Mouse (Mus musculus) myocyte (in vitro differentiated cells): ENCODE data around the gene Slc2a5.

Experiments used
- POLR2A ChIP-seq: IDR thresholded peaks from one replicate; pipeline ENCODE4 v1.6.1; 2011; ENCODE audit warnings: low read depth, mild to moderate bottlenecking, control low read depth, moderate library complexity; ENCODE audit not compliant: insufficient read length
- USF1 ChIP-seq: IDR thresholded peaks from one replicate; pipeline ENCODE4 v1.6.1; 2011; ENCODE audit warnings: low read depth, mild to moderate bottlenecking, control low read depth, moderate library complexity

DNA sequence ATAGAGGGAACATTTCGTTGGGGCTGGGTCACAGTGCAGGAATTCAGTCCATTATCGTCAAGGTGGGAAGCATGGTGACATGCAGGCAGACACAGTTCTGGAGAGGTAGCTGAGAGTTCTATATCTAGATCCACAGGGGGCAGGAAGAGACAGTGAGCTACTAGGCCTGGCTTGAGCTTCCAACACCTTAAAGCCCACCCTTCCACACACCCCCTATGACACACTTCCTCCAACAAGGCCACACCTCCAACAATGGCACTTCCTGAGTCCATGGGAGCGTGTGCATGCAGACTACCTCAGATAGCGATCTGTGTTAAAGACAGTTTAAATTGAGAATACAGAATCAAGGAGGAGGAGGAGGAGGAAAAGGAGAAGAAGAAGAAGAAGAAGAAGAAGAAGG is 36.6 kb downstream of the Slc2a5 start:
- TF ChIP-seq POLR2A = no peak
- TF ChIP-seq USF1 = no peak
